Mouse (Mus musculus) kidney, adult 11 months (tissue): Measurements from ENCODE around the gene Ccdc86.
A peak's percentile ranks its signal among the peaks of the same experiment; 100 is the strongest.

Experiments
- DNase-seq: peaks from one replicate; pipeline ENCODE4 v3.0.0; 2022

Ccdc86 gene

DNA sequence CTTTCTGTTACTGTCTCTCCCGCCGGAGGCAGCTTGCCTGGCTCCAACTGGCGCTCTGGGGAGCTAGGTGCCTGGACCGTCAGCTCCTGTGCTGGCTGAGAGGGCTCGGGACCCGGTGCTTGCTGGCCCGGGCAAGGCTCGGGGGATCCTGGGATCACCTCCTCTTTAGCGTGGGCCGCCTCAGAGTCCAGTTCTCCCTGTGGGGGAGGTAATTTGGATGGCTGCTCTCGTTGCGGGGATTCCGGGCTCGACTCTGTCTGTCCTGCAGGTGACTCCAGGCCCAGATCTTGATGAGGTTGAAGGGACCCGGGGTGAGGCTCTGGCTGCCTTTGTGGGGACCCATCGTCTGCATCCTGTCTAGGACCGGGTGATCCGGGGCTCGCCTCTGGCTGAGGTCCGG, 650 bp downstream of the Ccdc86 start:
- peak; percentile 8 for DNase-seq

- DNase-seq, result no peak
Measured at GRCm38 (mm10) chr19:10947219-10947618, 1.8 kb downstream of the Ccdc86 start.

DNA sequence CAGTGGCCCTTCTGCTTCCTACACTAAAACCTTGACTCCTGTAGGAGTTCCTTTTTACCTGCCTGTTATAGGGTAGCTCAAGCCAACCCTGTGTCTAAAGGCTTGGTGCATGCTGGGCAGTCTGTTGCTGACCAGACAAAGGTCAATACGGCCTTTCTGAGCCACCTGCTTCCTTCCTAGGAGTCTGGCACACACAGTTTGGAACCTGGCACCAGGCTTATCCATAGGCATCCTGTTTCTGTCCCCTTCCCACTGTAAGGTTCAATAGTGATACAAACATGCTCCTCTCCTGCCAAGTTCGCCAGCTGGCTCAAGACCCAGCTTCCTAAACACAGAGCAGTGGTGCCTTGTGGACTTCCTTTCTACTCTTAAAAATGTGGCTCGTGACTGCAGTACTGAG, 2.6 kb downstream of the Ccdc86 start:
- no peak for DNase-seq

GRCm38 (mm10) chr19:10943955-10944354, 5.1 kb downstream of the Ccdc86 start:
- DNase-seq, result no peak

- DNase-seq, result no peak
Measured at GRCm38 (mm10) chr19:10940801-10941457, 8.1 kb downstream of the Ccdc86 start.

- peak; percentile 62 for DNase-seq
Measured at GRCm38 (mm10) chr19:10940097-10940800, 8.8 kb downstream of the Ccdc86 start.

GRCm38 (mm10) chr19:10938771-10939170, 10.3 kb downstream of the Ccdc86 start:
- no peak for DNase-seq

- no peak for DNase-seq
Measured at GRCm38 (mm10) chr19:10937110-10937563, 11.9 kb downstream of the Ccdc86 start, which contains the start of gene Ptgdr2. Gene Ptgdr2, plus strand, starts transcription at chr19:10937160.

- no peak for DNase-seq
Measured at GRCm38 (mm10) chr19:10936077-10936476, 13.0 kb downstream of the Ccdc86 start.

DNA sequence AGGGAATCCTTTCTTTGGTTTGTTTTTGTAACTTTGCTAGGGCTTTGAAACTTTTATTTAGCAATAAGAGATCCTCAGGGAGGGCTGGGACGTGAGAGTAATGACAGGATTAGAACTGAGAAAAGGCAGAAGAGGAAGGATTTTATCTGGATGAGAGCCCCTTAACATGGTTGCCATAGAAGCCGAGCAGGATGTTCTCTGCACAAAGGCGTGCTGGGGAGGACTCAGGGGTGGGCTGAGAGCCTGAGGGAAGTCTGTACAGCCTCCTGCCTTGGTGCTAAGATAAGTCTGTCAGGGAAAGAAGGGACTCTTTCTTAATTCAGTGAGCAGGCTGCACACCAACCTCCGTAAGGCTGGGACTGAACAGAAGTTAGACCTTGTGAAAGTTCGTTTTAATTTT, 14.0 kb downstream of the Ccdc86 start:
- no peak for DNase-seq

GRCm38 (mm10) chr19:10930641-10931040, 18.4 kb downstream of the Ccdc86 start:
- DNase-seq, result no peak

DNA sequence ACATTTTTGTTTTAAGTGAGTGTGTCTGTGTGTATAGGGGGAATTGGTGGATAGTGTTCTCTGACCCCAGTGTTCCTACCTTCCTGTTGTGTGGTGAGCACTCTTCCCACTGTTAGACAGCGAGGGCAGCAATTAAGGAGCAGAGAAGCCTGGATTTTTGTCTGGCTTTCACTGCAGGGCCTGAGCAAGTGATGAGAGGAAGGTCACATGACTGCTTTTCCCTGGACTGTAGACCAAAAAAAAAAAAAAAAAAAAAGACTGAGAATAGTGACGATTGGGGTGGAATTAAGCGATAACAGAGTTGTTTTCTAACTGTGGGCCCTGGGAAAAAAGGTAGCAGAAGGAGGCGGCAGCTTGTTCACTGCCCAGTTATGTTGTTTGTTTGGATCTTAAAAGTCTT, 22.4 kb downstream of the Ccdc86 start:
- DNase-seq, result no peak

DNA sequence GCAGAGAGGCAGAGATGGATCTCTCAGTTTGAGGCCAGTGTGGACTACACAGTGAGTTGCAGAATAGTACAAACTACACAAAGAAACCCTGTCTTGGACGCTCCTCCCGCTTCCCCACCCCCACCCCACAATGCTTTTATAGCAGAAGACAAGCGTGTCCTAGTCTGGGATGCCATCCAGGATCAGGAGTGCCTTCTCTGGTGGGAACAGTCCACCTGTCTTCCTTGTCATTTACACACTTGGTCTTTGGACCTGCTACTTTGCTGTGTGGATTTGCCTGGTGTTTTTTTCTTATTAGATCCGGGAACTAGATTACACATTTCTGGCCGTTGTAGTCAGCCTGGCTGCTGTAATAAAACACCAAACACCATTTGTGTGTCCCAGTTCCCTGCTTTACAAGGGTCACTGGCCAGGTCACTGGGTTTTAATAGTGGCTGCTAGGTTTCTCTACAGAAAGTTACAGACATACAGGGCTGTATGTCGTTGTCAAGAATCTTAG, 22.9 kb downstream of the Ccdc86 start:
- peak; percentile 41 for DNase-seq

GRCm38 (mm10) chr19:10924220-10924619, 24.8 kb downstream of the Ccdc86 start:
- DNase-seq, result no peak

GRCm38 (mm10) chr19:10921058-10921457, 28.0 kb downstream of the Ccdc86 start:
- DNase-seq, result no peak

DNA sequence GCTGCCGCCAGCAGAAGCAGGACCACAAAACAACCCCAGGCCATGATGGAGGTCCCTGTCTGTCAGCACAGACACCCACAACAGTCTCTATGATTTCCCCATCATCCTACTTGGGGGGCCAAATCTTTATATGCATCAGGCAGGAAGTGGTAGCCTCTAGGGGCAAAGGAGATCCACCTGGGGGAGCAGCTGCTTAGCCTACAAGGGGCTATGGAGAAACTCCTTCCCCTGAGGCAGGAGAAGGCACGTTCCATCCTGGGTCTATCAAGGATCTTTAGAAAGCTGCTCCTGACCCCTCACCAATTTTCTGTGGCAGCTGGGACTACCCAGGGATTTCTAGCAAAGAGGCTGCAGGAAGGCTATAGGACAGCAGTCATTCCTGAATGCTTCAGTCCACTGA, 28.5 kb downstream of the Ccdc86 start, which contains the start of gene Zp1:
Zp1 (minus strand) TSS at position 101 of the 400 bp plus-strand sequence.
- DNase-seq, result no peak

GRCm38 (mm10) chr19:10918321-10918991, 30.6 kb downstream of the Ccdc86 start:
- no peak for DNase-seq

DNA sequence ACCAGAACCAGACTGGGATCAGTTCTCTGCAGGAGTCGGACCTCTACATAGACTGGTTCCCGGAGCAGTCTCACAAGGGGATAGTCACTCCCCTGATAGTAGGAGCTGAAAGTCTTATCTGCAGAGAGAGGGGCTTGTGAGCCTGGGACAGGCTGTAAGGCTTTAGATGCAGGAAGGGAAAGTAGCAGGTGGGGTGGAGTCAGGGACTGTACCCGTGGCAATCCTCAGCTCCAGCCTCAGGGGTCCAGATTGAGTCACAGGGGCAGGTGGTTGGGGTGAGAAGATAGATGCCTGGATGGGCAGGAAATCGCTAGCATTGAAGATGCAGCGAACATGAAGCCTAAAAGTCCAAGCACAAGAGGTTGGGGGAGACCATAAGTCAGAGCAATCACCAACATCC, 32.6 kb downstream of the Ccdc86 start:
- no peak for DNase-seq

DNA sequence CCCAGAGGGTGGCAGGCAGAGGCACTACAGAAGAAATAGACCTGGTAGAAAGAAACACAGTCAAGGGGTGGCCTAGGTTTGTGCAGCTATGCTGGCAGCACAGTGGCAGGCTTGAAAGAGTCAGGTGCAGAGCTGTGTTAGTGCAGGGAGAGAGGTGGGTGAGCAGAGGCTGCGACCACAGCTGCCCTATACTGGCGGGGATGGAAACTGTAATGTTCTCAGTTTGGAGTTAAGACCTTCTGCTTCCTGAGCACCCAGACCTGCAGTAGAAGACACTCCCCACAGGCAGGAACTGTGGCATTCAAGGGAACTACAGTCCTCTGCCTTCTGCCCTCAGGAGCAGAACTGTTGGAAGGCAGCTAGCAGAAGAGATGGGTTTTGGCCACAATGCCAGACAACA, 34.2 kb downstream of the Ccdc86 start:
- DNase-seq, result no peak

GRCm38 (mm10) chr19:10914291-10914690, 34.8 kb downstream of the Ccdc86 start:
- DNase-seq, result no peak

DNA sequence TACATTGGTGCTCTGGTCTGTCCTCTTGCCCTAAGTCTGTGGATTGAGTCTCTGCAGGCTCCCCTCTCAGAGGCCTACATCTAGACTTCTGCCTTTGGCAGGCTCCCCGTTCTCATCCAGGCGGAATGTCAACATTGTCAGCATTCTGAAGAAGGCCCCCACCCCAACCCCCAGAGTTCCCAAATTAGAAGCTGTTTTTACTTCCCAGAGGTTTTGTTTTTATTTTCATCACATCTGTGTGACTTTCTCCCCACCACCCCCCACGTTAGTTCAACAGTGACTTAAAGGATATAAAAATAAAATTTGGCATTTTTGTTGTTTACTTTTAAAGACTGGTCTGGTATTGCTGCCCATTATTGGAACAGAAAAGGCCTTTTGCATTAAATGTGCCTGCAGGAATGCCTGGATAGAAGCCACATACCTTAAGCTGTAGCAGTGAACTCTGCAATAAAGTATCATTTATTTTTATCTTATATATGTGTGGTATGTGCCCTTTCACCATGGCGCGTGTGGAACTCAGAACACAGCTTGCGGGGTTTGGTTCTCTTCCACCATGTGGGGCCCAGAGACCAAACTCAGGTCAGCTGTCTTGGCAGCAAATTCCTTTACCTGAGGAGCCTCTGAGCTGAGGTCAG, 39.9 kb downstream of the Ccdc86 start:
- DNase-seq, result no peak

DNA sequence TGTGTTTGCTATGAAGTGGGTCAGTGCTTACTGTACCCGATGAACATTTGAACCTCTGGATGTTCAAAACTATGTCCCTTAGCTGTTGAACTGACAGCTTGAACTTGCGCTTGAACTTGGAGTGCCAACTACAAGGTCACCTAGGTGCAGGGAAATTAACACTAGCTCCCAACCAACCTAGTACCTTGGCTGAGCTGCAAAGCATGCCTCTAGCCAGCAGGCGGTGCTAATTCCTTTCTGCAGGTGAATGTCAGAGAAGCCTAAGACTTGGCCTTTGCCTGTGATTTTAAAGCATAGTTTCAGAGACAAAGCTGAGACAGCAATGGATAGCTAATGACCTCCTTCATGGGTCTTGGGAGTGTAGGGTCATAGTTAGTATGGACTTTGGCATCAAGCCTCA, 41.2 kb downstream of the Ccdc86 start:
- peak; percentile 59 for DNase-seq

DNA sequence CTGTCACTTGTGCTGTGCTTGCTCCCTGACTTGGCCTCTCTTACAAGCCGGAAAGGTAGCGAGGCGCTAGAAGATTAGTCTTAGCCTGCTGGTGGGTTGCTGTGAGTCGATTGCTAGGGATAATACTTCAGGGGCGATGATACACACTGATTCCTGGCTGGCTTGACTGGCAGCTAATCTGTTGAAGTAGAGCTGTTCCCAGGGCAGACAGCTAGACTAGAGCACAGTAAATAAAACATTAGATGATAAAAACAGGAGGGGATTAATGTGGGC, 43.4 kb downstream of the Ccdc86 start:
- DNase-seq, result no peak
